Mouse (Mus musculus): ENCODE results near the gene Cdc42ep3. TPM values are rescaled to one million over a fixed set of nuclear protein-coding genes. Genes with fewer than 3 reads are reported as not detected.

Gene Cdc42ep3
- total RNA-seq, 2 experiments from 2014 or later, result 18.1 to 18.5 TPM

DNA sequence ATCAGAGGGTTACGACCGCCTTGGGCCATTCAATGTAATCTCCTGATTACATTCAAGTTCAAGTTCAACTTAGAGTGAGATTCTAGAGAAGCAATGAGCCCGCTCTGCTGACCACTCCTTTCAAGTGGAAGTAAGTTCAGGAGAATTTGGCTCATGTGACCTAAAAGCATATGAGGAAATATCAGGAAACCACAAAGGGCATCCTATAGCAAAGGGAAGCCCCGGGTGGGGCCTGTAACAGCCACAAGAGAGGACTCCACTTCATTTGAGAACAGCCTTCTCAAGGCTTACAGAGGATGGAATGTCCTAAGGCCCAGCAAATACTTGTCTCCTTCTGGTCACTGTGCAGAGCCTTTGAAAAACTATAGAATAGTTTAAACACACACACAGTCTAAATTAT lies 7.6 kb downstream of the Cdc42ep3 start:
- DNase-seq (ENCODE audit: low spot score in 2 of 2), result no peak

GRCm38 (mm10) chr17:79345001-79345709 lies 9.7 kb downstream of the Cdc42ep3 start:
- DNase-seq (ENCODE audit: low spot score in 2 of 2), result no peak

DNA sequence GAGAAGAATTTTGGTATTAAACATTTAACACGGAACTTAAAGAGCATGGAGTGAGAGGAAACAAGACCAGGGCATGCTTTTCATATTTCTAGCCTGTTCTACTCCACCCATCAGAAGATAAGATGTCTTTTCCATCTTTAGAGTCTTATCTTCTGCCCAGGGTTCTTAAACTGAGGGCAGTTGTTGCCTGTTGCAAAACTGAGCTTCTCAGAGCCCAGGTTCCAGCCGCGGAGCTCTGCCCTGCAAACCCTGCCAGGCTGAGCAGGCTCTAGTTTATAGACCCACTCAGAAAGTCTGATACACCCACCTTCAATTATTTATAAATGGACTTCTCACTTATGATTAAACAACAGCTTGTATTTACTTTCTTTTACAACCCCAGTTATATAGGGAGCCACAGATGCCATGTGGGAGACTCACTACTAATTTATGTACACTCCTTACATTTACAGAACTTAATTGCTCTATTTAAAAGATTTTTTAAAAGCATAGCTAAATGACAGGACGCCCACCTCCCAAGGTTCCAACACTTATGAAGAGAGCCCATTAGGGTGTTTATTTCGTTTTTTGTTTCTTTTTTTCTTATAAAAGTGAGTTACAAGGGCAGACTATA lies 11.5 kb downstream of the Cdc42ep3 start:
- DNase-seq (ENCODE audit: low spot score in 2 of 2), result no peak

GRCm38 (mm10) chr17:79342639-79343333 lies 12.1 kb downstream of the Cdc42ep3 start:
- DNase-seq (ENCODE audit: low spot score in 2 of 2), result no peak

- no peak for DNase-seq (ENCODE audit: low spot score in 2 of 2)
Measured at GRCm38 (mm10) chr17:79341946-79342470, 12.9 kb downstream of the Cdc42ep3 start.

DNA sequence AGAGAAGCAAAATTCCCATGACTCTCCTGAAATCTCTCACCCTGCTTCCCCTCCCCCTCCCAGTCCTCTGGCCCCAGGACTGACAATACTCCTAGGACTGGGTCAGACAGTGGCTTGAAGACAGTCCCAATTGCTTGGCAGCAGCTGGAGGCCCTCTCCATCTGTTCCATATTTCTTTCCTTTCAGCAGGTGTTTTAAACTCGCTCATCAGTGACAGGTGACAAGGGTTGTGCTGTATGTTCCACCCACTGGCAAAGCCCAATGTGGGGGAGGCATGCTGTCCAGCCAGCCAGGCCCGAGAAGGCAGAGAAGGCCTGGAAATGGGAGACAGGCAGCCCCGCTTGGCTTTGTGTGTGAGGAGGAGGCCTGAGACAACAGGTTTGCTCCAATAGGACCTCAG lies 17.4 kb downstream of the Cdc42ep3 start:
- no peak for DNase-seq (ENCODE audit: low spot score in 2 of 2)

GRCm38 (mm10) chr17:79334701-79335100 lies 20.2 kb downstream of the Cdc42ep3 start:
- DNase-seq (ENCODE audit: low spot score in 2 of 2), result no peak

GRCm38 (mm10) chr17:79333650-79334049 lies 21.2 kb downstream of the Cdc42ep3 start:
- no peak for DNase-seq (ENCODE audit: low spot score in 2 of 2)

- DNase-seq (ENCODE audit: low spot score in 2 of 2), result no peak
Measured at GRCm38 (mm10) chr17:79332864-79333263, 22.0 kb downstream of the Cdc42ep3 start.

DNA sequence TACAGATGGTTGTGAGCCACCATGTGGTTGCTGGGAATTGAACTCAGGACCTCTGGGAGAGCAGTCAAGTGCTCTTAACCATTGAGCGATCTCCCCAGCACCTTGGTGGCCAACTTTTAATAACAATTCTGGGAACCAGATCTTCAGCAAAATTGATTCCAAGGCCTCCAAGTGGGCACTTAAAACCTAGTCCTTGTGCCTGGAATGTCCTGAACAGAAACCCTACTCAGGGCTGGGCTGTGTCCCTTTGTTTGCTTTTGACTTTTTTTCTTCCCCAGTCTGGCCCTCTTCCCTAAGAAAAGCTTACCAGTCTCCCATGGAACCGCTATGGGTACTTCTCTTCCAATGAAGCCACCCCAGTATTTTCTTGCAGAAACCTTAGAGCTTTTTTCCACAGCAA lies 24.5 kb downstream of the Cdc42ep3 start:
- no peak for DNase-seq (ENCODE audit: low spot score in 2 of 2)

- no peak for DNase-seq (ENCODE audit: low spot score in 2 of 2)
Measured at GRCm38 (mm10) chr17:79326868-79327376, 28.0 kb downstream of the Cdc42ep3 start.

DNA sequence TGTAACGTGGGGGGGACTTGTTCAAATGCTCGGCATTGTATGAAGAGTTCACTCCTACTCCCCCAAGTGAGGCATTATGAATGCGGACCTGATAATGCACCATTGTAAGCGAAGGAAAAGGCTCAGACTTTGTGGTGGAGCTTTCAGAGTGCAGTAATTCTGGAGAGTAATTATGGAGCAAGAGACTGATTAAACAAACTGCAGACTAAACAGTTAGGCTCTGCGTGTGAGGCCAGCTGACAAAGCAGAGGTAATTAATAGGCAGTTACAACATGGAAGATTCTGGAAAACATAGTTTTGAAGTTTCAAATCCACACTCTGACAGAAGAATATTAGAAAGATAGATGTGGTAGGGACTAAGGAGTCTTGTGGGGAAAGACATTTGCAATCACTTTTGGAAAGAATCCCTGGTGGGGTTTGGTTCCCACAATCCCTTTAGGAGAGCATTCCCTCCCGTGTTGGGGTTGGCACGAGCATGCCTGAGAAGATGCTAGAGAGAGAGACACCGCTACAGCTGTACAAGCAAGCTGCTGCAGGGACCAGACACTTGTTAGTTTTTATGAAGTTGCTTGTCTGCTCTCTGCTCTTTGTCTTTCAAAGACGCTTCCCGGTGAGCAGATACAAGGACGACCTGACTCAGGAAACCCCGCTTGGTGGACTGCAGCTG lies 37.7 kb downstream of the Cdc42ep3 start:
- DNase-seq (ENCODE audit: low spot score in 2 of 2), result no peak

- DNase-seq (ENCODE audit: low spot score in 2 of 2), result no peak
Measured at GRCm38 (mm10) chr17:79315415-79316094, 39.3 kb downstream of the Cdc42ep3 start.

DNA sequence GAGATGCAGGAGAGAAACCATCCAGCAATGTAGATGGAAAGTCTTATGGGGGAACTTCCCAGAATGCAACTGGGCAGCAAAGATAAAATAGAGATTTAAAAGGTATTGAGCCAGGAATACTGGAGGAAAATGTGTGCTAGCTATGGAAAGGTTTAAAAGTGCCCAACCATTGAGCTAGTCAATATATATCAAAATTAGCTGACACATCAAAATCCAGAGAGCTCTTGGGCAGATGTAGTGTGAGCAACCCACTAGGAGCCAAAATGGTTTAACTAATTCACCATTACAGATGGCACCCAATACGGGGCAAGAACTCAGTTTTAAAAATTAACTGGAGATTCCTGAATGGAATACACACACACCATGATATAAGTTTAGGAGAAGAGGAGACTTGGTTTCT lies 44.4 kb downstream of the Cdc42ep3 start:
- DNase-seq (ENCODE audit: low spot score in 2 of 2), result no peak

GRCm38 (mm10) chr17:79309506-79309905 lies 45.4 kb downstream of the Cdc42ep3 start:
- DNase-seq (ENCODE audit: low spot score in 2 of 2), result no peak

DNA sequence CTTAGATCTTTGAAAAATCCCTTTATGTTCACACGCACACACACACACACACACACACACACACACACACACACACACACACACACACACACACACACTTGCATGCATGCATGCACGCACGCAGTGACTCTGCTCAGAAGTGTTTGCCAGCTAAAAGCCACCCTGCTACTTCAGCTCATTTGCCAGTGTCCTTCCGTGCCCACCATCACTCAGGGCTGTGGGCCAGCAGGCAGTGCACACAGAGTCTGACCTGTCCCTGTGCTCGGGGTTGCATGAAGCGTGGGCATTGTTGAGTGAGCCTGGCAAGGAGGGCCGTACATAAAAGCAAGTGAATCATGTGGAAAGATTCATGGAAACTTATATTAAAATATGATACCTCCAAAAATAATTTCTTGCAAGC lies 49.2 kb downstream of the Cdc42ep3 start:
- DNase-seq (ENCODE audit: low spot score in 2 of 2), result no peak

DNA sequence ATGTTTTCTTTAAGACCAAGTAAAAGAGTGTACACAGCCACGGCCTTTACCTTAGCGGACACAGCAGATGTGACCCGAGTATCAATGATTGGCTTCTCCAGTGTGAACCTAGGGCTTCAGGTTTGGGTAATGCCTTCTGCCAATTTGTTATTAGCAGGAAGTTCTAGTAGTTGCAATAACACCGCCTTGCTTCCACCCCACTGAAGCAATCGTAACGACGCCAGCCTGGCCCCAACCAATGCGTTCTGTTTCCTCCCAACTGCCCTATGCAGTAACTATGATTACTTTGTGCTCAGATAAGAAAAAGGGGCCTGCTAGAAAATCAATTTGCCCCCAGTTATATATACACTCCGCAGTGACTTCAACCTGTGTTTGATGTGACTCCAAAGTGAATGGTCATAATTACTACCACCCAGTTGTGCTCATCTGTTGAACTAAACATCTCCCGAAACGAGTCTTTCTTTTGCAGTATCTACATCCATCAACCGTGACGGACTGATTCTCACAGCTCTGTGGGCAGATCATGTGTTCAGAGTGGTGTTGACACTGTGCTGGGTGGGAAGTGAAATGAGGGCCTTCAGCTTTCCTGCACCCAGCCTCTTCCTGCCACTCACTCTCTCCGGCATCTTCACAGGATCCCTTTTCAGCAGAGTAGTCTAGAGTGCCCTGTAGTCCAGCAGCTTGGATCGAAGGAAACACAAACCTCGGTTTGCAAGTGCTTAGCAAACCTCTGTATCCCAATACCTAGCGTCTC lies 51.0 kb downstream of the Cdc42ep3 start:
- DNase-seq (ENCODE audit: low spot score in 2 of 2), result no peak

DNA sequence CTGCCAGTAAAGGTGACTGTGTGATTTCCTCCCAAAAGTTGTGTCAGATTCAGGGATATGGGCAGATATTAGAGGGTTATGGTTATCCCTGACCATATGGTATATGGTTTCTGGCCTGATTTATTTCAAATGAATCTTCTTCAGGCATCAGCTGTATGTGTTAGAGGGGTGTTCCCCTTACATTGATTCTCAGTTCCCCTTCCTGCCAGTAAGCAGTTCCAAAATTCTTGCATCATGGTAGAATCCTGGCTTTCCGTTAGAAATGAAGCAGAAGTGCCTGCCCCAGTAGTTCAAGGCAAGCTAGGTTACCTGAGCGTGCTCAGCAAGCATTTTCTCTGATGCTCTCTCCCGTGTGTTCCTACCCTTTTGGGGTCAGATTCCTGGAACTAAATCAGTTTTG lies 51.7 kb downstream of the Cdc42ep3 start:
- DNase-seq (ENCODE audit: low spot score in 2 of 2), result no peak

DNA sequence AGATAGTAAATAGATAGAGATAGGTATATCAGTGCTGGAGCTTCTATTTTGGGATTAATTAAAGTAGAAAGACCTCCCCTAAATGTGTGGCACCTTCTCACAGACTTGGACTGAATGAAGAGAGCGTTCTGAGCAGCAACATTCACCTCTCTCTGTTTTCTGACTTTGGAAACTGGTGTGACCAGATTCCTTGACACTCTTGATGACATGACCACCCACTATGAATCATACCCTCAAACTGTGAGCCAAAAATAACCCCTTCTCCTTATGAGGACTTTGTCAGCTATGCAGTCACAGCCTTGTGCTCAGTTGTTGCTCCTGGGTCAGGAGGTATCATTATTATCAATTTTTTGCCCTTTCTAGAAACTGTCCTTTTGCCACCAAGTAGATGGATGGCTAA lies 55.0 kb downstream of the Cdc42ep3 start:
- no peak for DNase-seq (ENCODE audit: low spot score in 2 of 2)

DNA sequence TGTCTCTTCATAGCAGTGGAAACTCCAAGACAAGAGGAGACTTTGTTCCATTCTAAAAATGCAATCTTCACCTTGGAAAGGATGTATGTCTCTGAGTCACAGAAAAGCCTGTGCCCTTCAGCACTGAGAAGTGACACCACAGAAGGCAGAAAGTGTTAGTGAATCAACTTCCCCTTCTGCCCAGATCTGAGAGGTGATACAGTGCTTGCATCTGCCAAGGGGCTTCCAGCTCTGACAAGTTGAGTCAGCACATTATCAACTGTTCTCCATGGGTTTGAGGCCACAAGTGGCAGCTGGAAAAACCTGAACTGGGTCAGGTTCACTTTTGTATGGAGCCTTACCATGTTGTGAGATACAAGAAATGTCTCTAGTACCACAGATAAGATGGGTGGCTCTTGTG lies 55.9 kb downstream of the Cdc42ep3 start:
- no peak for DNase-seq (ENCODE audit: low spot score in 2 of 2)

All from adrenal gland, postnatal 4 days (tissue).